Mouse (Mus musculus) lung, embryonic 16.5 days (tissue): Measurements from ENCODE around the gene Ubr3. TPM values are rescaled to one million over a fixed set of nuclear protein-coding genes. Genes with fewer than 3 reads are reported as not detected.

Experiments
- ATAC-seq: fragments of 200-750 bp; cut with Nextera tagmentation; 2 replicates; pipeline ENCODE4 v1.8.0; 2017; ENCODE audit warnings: low read depth, mild to moderate bottlenecking, moderate library complexity
- H3K27ac ChIP-seq: fragments of 300-500 bp; sonication (generic); 2 replicates; pipeline ENCODE4 v1.5.1; 2014; ENCODE audit warnings: mild to moderate bottlenecking, control low read depth, low read length
- H3K27me3 ChIP-seq: fragments of 300-500 bp; sonication (generic); 2 replicates; pipeline ENCODE4 v1.6.1; 2014; ENCODE audit warnings: low read depth, low read length, mixed read lengths; ENCODE audit not compliant: control insufficient read depth, insufficient read depth
- H3K36me3 ChIP-seq: fragments of 300-500 bp; sonication (generic); 2 replicates; pipeline ENCODE4 v1.6.1; 2014; ENCODE audit warnings: low read length; ENCODE audit not compliant: control insufficient read depth, insufficient read depth
- H3K4me1 ChIP-seq: fragments of 300-500 bp; sonication (generic); replicated peaks from 2 replicates; pipeline ENCODE4 v1.6.1; 2014; ENCODE audit warnings: low read length, mixed read lengths; ENCODE audit not compliant: control insufficient read depth, insufficient read depth
- H3K4me2 ChIP-seq: fragments of 300-500 bp; sonication (generic); 2 replicates; pipeline ENCODE4 v1.6.1; 2014; ENCODE audit warnings: low read depth, low read length, control low read depth
- H3K4me3 ChIP-seq: fragments of 300-500 bp; sonication (generic); 2 replicates; pipeline ENCODE4 v1.5.1; 2014; ENCODE audit warnings: mild to moderate bottlenecking, low read length, control low read depth
- H3K9ac ChIP-seq: fragments of 300-500 bp; sonication (generic); 2 replicates; pipeline ENCODE4 v1.6.1; 2014; ENCODE audit warnings: low read length, control low read depth
- H3K9me3 ChIP-seq: fragments of 300-500 bp; sonication (generic); 2 replicates; pipeline ENCODE4 v1.6.1; 2016; ENCODE audit warnings: low read length; ENCODE audit not compliant: control insufficient read depth
- WGBS: fragments of 180-500 bp; shearing (Covaris S2); extraction: QIAGEN DNeasy Blood & Tissue Kit; methylation state at CpG from one replicate; pipeline ENCODE4 v1.1.7; 2014; 5-methylcytosine and 5-hydroxymethylcytosine counted together
- polyA plus RNA-seq: library from polyadenylated mRNA; unstranded; fragments of >200 nt; fragmentation: Nextera tagmentation; extraction: Ambion mirVana; gene quantifications from 2 replicates; pipeline ENCODE4 v1.2.1, GENCODE M21; 2015

Ubr3 gene
- polyA plus RNA-seq, 1 experiment from 2014 or later: 12.7 TPM

GRCm38 (mm10) chr2:69884581-69884980 is 12.5 kb upstream of the Ubr3 start:
- Histone ChIP-seq H3K9ac (peak overlapping the region; percentile 91), H3K4me1 (peaks cover 5% of the 10 kb centered on the region), H3K4me3 (peak overlapping the region; percentile 73), H3K27me3 (no peaks in the 10 kb centered on the region), H3K36me3 (no peaks in the 10 kb centered on the region), H3K27ac (no peak overlapping the region), H3K9me3 (no peaks in the 10 kb centered on the region), H3K4me2 (peak overlapping the region; percentile 85)
- ATAC-seq: no peak
- WGBS: 42% methylated on average over 6 of the region's 6 CpGs

DNA sequence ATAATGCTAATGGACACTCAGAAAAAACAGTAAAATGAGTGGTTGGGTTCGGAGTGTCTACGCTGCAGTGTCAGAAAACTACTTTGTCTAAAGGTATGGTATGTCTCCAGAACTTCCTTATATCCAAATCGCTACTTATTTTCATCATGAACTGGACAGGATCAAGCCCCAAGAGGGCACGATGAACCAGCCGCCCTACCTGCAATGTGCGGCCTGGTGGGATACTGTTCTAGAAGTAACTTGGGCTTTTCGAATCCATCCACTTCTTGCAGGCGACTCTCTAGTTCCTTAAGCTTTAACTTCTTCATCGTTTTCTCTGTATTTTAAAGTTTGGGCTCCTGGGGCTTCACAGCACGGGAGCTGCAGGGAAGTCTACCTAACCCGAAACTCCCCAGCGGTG is 12.0 kb upstream of the Ubr3 start:
- Histone ChIP-seq H3K4me2 (peak overlapping the region; percentile 85), H3K27ac (peak overlapping the region; percentile 74), H3K4me3 (peak overlapping the region; percentile 73), H3K36me3 (no peaks in the 10 kb centered on the region), H3K9ac (peak overlapping the region; percentile 91), H3K4me1 (peaks cover 5% of the 10 kb centered on the region), H3K27me3 (no peaks in the 10 kb centered on the region), H3K9me3 (no peaks in the 10 kb centered on the region)
- peak; percentile 47 for ATAC-seq
- WGBS: 3% methylated on average over 12 of the region's 12 CpGs

GRCm38 (mm10) chr2:69885451-69886305 is 11.4 kb upstream of the Ubr3 start, which contains the start of gene Mettl5:
TSS of gene Mettl5 (minus strand) at chr2:69885615.
- ATAC-seq: peak; percentile 99
- Histone ChIP-seq H3K4me1 (peaks cover 5% of the 10 kb centered on the region), H3K9me3 (no peaks in the 10 kb centered on the region), H3K4me3 (peak within 1 kb of the TSS; percentile 73), H3K9ac (peak within 1 kb of the TSS; percentile 91), H3K4me2 (peak within 1 kb of the TSS; percentile 85), H3K36me3 (no peaks in the 10 kb centered on the region), H3K27ac (peak within 1 kb of the TSS; percentile 74), H3K27me3 (no peaks in the 10 kb centered on the region)
- WGBS: 1% methylated on average over 45 of the region's 45 CpGs

- H3K27ac ChIP-seq: no peak overlapping the region
- no peak overlapping the region for H3K9ac ChIP-seq
- no peak overlapping the region for H3K4me3 ChIP-seq
- no peak for ATAC-seq
- no peaks in the 10 kb centered on the region for H3K27me3 ChIP-seq
- no peaks in the 10 kb centered on the region for H3K36me3 ChIP-seq
- no peaks in the 10 kb centered on the region for H3K9me3 ChIP-seq
- 69% methylated on average over 2 of the region's 2 CpGs for WGBS
- H3K4me2 ChIP-seq: no peak overlapping the region
- peaks cover 5% of the 10 kb centered on the region for H3K4me1 ChIP-seq
Measured at GRCm38 (mm10) chr2:69888957-69889356, 8.1 kb upstream of the Ubr3 start.

- no peaks in the 10 kb centered on the region for H3K27me3 ChIP-seq
- no peak overlapping the region for H3K9ac ChIP-seq
- WGBS: 56% methylated on average over 7 of the region's 7 CpGs
- H3K9me3 ChIP-seq: no peaks in the 10 kb centered on the region
- no peak for ATAC-seq
- H3K36me3 ChIP-seq: no peaks in the 10 kb centered on the region
- no peak overlapping the region for H3K4me3 ChIP-seq
- H3K27ac ChIP-seq: no peak overlapping the region
- H3K4me1 ChIP-seq: no peaks in the 10 kb centered on the region
- H3K4me2 ChIP-seq: no peak overlapping the region
Measured at GRCm38 (mm10) chr2:69890843-69891242, 6.2 kb upstream of the Ubr3 start.

DNA sequence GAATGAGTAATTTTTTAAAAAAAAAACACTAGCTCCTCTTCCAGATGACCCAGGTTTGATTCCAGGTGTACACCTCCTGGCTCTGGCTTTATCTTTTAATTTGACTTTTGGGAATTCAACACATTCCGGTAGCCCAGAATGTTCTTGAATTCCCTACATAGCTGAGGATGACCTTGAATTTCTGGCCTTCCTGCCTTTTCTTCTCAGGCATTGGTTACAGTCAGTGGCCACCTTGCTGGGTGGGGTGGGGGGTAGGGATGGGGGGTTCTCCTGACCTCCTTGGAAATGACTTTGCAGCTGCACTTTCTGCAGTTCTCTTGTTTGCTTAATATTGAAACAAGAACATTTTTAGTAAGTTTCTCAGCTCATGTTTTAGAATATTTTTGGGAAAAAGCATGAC is 3.9 kb upstream of the Ubr3 start:
- Histone ChIP-seq H3K27me3 (no peaks in the 10 kb centered on the region), H3K4me1 (no peaks in the 10 kb centered on the region), H3K9me3 (no peaks in the 10 kb centered on the region), H3K9ac (no peak overlapping the region), H3K4me3 (no peak overlapping the region), H3K36me3 (no peaks in the 10 kb centered on the region), H3K4me2 (no peak overlapping the region), H3K27ac (no peak overlapping the region)
- WGBS: 78% methylated on average over 1 of the region's 1 CpGs
- no peak for ATAC-seq

GRCm38 (mm10) chr2:69893891-69894290 is 3.2 kb upstream of the Ubr3 start:
- Histone ChIP-seq H3K4me1 (peaks cover 4% of the 10 kb centered on the region), H3K9ac (no peak overlapping the region), H3K4me2 (no peak overlapping the region), H3K27me3 (no peaks in the 10 kb centered on the region), H3K27ac (no peak overlapping the region), H3K4me3 (no peak overlapping the region), H3K36me3 (no peaks in the 10 kb centered on the region), H3K9me3 (no peaks in the 10 kb centered on the region)
- no peak for ATAC-seq
- 73% methylated on average over 5 of the region's 5 CpGs for WGBS

- Histone ChIP-seq H3K9ac (no peak overlapping the region), H3K9me3 (no peaks in the 10 kb centered on the region), H3K36me3 (no peaks in the 10 kb centered on the region), H3K27me3 (no peaks in the 10 kb centered on the region), H3K4me2 (no peak overlapping the region), H3K4me3 (no peak overlapping the region), H3K4me1 (peaks cover 5% of the 10 kb centered on the region), H3K27ac (no peak overlapping the region)
- ATAC-seq: no peak
- 60% methylated on average over 14 of the region's 14 CpGs for WGBS
Measured at GRCm38 (mm10) chr2:69895502-69896223, 1.4 kb upstream of the Ubr3 start.

- H3K4me3 ChIP-seq: no peak overlapping the region
- no peaks in the 10 kb centered on the region for H3K27me3 ChIP-seq
- no peaks in the 10 kb centered on the region for H3K36me3 ChIP-seq
- 90% methylated on average over 4 of the region's 4 CpGs for WGBS
- no peaks in the 10 kb centered on the region for H3K9me3 ChIP-seq
- ATAC-seq: no peak
- peaks cover 5% of the 10 kb centered on the region for H3K4me1 ChIP-seq
- H3K4me2 ChIP-seq: no peak overlapping the region
- H3K27ac ChIP-seq: no peak overlapping the region
- H3K9ac ChIP-seq: no peak overlapping the region
Measured at GRCm38 (mm10) chr2:69896224-69896581, 843 bp upstream of the Ubr3 start.
